Mouse (Mus musculus): ENCODE data around the gene Nostrin.

- no peak for TF ChIP-seq BHLHE40 (IDR thresholded peaks at IDR 0.05; ENCODE audit: low read depth, low read length)
- no peak for TF ChIP-seq USF1 (IDR thresholded peaks at IDR 0.05; ENCODE audit: low read depth, low read length)
- no peak for TF ChIP-seq CTCF (conservative IDR thresholded peaks at IDR 0.05 in 1 of 2, IDR thresholded peaks at IDR 0.05 in 1 of 2; ENCODE audit: low read depth in 2 of 2, low read length in 2 of 2)
- TF ChIP-seq ZC3H11A (IDR thresholded peaks at IDR 0.05; ENCODE audit: low read depth, low read length) = no peak
- no peak for TF ChIP-seq TBP (conservative IDR thresholded peaks at IDR 0.05; ENCODE audit: low read depth, low read length)
- no peak for TF ChIP-seq EP300 (IDR thresholded peaks at IDR 0.05; ENCODE audit: low read length)
Observed at GRCm38 (mm10) chr2:69193555-69193954, 58.0 kb downstream of the Nostrin start.

Measured in CH12.LX (cell line).